Mouse (Mus musculus) C2C12 (cell line): ENCODE measurements around the gene Idh2.

Experiments
- CEBPB ChIP-seq: IDR thresholded peaks from one replicate; pipeline ENCODE4 v1.6.1; 2011; ENCODE audit warnings: low read depth, mild to moderate bottlenecking, control low read depth, moderate library complexity
- CTCF ChIP-seq: IDR thresholded peaks from one replicate; pipeline ENCODE4 v1.5.1; 2011; ENCODE audit not compliant: control insufficient read depth, insufficient read depth, insufficient read length
- FOSL1 ChIP-seq: IDR thresholded peaks from one replicate; pipeline ENCODE4 v1.8.0; 2011; ENCODE audit warnings: mild to moderate bottlenecking, low read length; ENCODE audit not compliant: poor library complexity, insufficient read depth, severe bottlenecking
- MAX ChIP-seq: IDR thresholded peaks from one replicate; pipeline ENCODE4 v1.6.1; 2011; ENCODE audit warnings: mild to moderate bottlenecking, control low read depth
- MYOD1 ChIP-seq: IDR thresholded peaks from one replicate; pipeline ENCODE4 v1.6.1; 2011; ENCODE audit warnings: low read depth; ENCODE audit not compliant: control insufficient read depth, insufficient read length
- USF1 ChIP-seq: IDR thresholded peaks from one replicate; pipeline ENCODE4 v1.6.1; 2011; ENCODE audit warnings: low read depth, mild to moderate bottlenecking, control low read depth, moderate library complexity

GRCm38 (mm10) chr7:80058405-80059063 is 56.7 kb downstream of the Idh2 start:
- TF ChIP-seq CTCF = no peak
- TF ChIP-seq CEBPB = no peak
- no peak for TF ChIP-seq MAX
- TF ChIP-seq MYOD1 = no peak
- TF ChIP-seq FOSL1 = no peak
- no peak for TF ChIP-seq USF1
